Mouse (Mus musculus) heart, embryonic 12.5 days (tissue): Measurements from ENCODE around the gene Fchsd2. TPM values are rescaled to one million over a fixed set of nuclear protein-coding genes. Genes with fewer than 3 reads are reported as not detected.

Experiments used
- ATAC-seq: fragments of 200-750 bp; cut with Nextera tagmentation; 2 replicates; pipeline ENCODE4 v1.8.0; 2017; ENCODE audit warnings: moderate TSS enrichment, moderate library complexity; ENCODE audit not compliant: insufficient number of reproducible peaks, low FRiP score
- H3K27ac ChIP-seq: fragments of 300-500 bp; sonication (generic); 2 replicates; pipeline ENCODE4 v1.5.1; 2016; ENCODE audit warnings: mild to moderate bottlenecking, moderate library complexity; ENCODE audit not compliant: poor library complexity, severe bottlenecking
- H3K27me3 ChIP-seq: fragments of 300-500 bp; sonication (generic); replicated peaks from 2 replicates; pipeline ENCODE4 v1.6.1; 2016; ENCODE audit warnings: mild to moderate bottlenecking, moderate library complexity
- H3K36me3 ChIP-seq: fragments of 300-500 bp; sonication (generic); 2 replicates; pipeline ENCODE4 v1.6.1; 2016; ENCODE audit warnings: mild to moderate bottlenecking, moderate library complexity
- H3K4me1 ChIP-seq: fragments of 300-500 bp; sonication (generic); replicated peaks from 2 replicates; pipeline ENCODE4 v1.6.1; 2016; ENCODE audit warnings: mild to moderate bottlenecking
- H3K4me2 ChIP-seq: fragments of 300-500 bp; sonication (generic); 2 replicates; pipeline ENCODE4 v1.6.1; 2016; ENCODE audit warnings: mild to moderate bottlenecking, moderate library complexity
- H3K4me3 ChIP-seq: fragments of 300-500 bp; sonication (generic); 2 replicates; pipeline ENCODE4 v1.5.1; 2016; ENCODE audit warnings: mild to moderate bottlenecking
- H3K9ac ChIP-seq: fragments of 300-500 bp; sonication (generic); 2 replicates; pipeline ENCODE4 v1.6.1; 2016; ENCODE audit warnings: mild to moderate bottlenecking, moderate library complexity
- H3K9me3 ChIP-seq: fragments of 300-500 bp; sonication (generic); replicated peaks from 2 replicates; pipeline ENCODE4 v1.6.1; 2016; ENCODE audit warnings: mild to moderate bottlenecking, moderate library complexity
- WGBS: fragments of 180-500 bp; shearing (Covaris S2); methylation state at CpG from one replicate; pipeline ENCODE4 v1.1.7; 2016; 5-methylcytosine and 5-hydroxymethylcytosine counted together
- polyA plus RNA-seq: library from polyadenylated mRNA; unstranded; fragments of >200 nt; fragmentation: Nextera tagmentation; extraction: Ambion mirVana; gene quantifications from 2 replicates; pipeline ENCODE4 v1.2.1, GENCODE M21; 2016

Fchsd2 gene
- polyA plus RNA-seq, 1 experiment from 2014 or later: 18.7 TPM

GRCm38 (mm10) chr7:101301881-101302456, 209.3 kb downstream of the Fchsd2 start, which contains the start of gene Atg16l2:
TSS of gene Atg16l2 (minus strand) at chr7:101302251.
- peak within 1 kb of the TSS; percentile 86 for H3K4me2 ChIP-seq
- WGBS: under 1% methylated on average over 39 of the region's 39 CpGs
- no peaks in the 10 kb centered on the region for H3K9me3 ChIP-seq
- H3K36me3 ChIP-seq: no peaks in the 10 kb centered on the region
- ATAC-seq: peak; percentile 94
- peaks cover 23% of the 10 kb centered on the region for H3K4me1 ChIP-seq
- H3K4me3 ChIP-seq: peak within 1 kb of the TSS; percentile 60
- peak within 1 kb of the TSS; percentile 77 for H3K27ac ChIP-seq
- peak within 1 kb of the TSS; percentile 69 for H3K9ac ChIP-seq
- H3K27me3 ChIP-seq: peaks cover 27% of the 10 kb centered on the region

- Histone ChIP-seq H3K4me1 (peaks cover 20% of the 10 kb centered on the region), H3K27ac (peak overlapping the region; percentile 77), H3K36me3 (no peaks in the 10 kb centered on the region), H3K9me3 (no peaks in the 10 kb centered on the region), H3K4me2 (peak overlapping the region; percentile 86), H3K9ac (peak overlapping the region; percentile 69), H3K4me3 (peak overlapping the region; percentile 60), H3K27me3 (peaks cover 22% of the 10 kb centered on the region)
- WGBS: 29% methylated on average over 7 of the region's 7 CpGs
- ATAC-seq: no peak
Observed at GRCm38 (mm10) chr7:101302691-101303090, 210.0 kb downstream of the Fchsd2 start.

DNA sequence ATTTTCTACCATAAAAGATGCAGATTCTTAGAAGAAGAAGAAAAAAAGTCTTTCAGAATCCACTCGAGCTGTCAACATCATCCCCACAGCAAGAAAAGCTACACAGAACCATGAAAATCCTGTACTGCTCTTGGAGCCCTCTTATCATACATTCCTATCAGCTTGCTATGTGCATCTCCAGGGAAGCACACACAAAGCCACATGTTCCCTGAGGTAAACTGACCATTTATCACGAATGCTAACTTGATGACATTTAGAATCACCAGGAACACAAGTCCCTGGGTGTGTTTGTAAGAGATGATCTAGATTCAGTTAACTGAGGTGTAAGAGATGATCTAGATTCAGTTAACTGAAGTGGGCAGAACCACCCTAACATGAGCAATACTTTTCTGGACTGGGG, 214.2 kb downstream of the Fchsd2 start:
- H3K9ac ChIP-seq: no peak overlapping the region
- no peak overlapping the region for H3K4me3 ChIP-seq
- H3K9me3 ChIP-seq: no peaks in the 10 kb centered on the region
- no peaks in the 10 kb centered on the region for H3K36me3 ChIP-seq
- H3K27ac ChIP-seq: no peak overlapping the region
- H3K4me1 ChIP-seq: peaks cover 11% of the 10 kb centered on the region; the same call in 1 of the 2 replicates
- H3K27me3 ChIP-seq: no peaks in the 10 kb centered on the region
- WGBS: 25% methylated on average over 2 of the region's 2 CpGs
- no peak overlapping the region for H3K4me2 ChIP-seq
- no peak for ATAC-seq

DNA sequence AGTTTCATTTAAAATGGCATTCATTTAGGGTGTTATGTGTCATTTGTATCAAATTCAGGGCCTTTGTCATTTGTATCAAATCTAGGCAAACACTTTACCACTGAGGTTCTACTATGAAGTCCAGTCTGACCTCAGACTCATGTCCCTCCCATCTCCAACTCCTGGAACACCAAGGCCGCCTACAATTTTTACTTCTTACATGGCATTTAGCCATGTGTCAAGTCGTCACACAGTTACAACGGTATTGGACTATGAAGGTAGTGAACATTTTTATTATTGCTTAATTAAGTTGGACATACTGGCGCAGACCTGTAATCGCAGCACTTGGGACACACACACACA, 217.3 kb downstream of the Fchsd2 start:
- peaks cover 11% of the 10 kb centered on the region for H3K4me1 ChIP-seq
- ATAC-seq: no peak
- no peaks in the 10 kb centered on the region for H3K9me3 ChIP-seq
- 47% methylated on average over 5 of the region's 5 CpGs for WGBS
- peak overlapping the region; percentile 35 for H3K9ac ChIP-seq
- peak overlapping the region; percentile 89 for H3K27ac ChIP-seq
- H3K27me3 ChIP-seq: no peaks in the 10 kb centered on the region
- peak overlapping the region; percentile 63 for H3K4me2 ChIP-seq
- no peaks in the 10 kb centered on the region for H3K36me3 ChIP-seq
- H3K4me3 ChIP-seq: peak overlapping the region; percentile 50

GRCm38 (mm10) chr7:101310327-101311028, 217.8 kb downstream of the Fchsd2 start:
- Histone ChIP-seq H3K9ac (peak overlapping the region; percentile 35), H3K27me3 (no peaks in the 10 kb centered on the region), H3K36me3 (no peaks in the 10 kb centered on the region), H3K27ac (peak overlapping the region; percentile 89), H3K4me2 (peak overlapping the region; percentile 63), H3K4me1 (peaks cover 14% of the 10 kb centered on the region), H3K9me3 (no peaks in the 10 kb centered on the region), H3K4me3 (peak overlapping the region; percentile 50)
- WGBS: under 1% methylated on average over 43 of the region's 43 CpGs
- ATAC-seq: peak; percentile 94

DNA sequence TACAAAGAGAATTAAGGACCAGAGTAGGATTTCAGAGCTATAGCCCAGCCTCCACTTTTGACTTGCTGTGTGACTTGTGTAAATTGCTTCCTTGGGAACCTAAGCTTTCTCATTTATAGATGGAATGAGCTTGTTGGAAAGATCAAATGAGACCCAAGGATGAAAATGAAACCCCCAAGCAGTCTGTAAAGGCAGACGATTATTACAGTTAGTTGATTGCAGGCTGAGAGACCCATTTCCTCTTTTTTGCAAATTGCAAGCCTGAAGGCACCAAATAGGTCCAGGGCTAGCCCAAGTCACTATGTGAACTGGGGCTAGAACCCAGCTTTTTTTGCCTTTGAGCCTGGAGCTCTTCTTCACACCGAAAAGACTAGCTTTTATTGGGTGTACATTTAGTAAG, 218.4 kb downstream of the Fchsd2 start:
- Histone ChIP-seq H3K36me3 (no peaks in the 10 kb centered on the region), H3K4me3 (peak overlapping the region; percentile 50), H3K4me2 (peak overlapping the region; percentile 63), H3K4me1 (peaks cover 14% of the 10 kb centered on the region), H3K27me3 (no peaks in the 10 kb centered on the region), H3K9ac (no peak overlapping the region), H3K9me3 (no peaks in the 10 kb centered on the region), H3K27ac (peak overlapping the region; percentile 89; the same call in 1 of the 2 replicates)
- no peak for ATAC-seq
- 18% methylated on average over 2 of the region's 2 CpGs for WGBS

GRCm38 (mm10) chr7:101313033-101313432, 220.4 kb downstream of the Fchsd2 start:
- H3K4me3 ChIP-seq: no peak overlapping the region
- no peaks in the 10 kb centered on the region for H3K9me3 ChIP-seq
- H3K9ac ChIP-seq: no peak overlapping the region
- H3K36me3 ChIP-seq: no peaks in the 10 kb centered on the region
- 84% methylated on average over 3 of the region's 3 CpGs for WGBS
- no peaks in the 10 kb centered on the region for H3K27me3 ChIP-seq
- H3K4me1 ChIP-seq: peaks cover 12% of the 10 kb centered on the region
- no peak overlapping the region for H3K4me2 ChIP-seq
- no peak overlapping the region for H3K27ac ChIP-seq
- no peak for ATAC-seq

GRCm38 (mm10) chr7:101314396-101314795, 221.7 kb downstream of the Fchsd2 start:
- Histone ChIP-seq H3K36me3 (no peaks in the 10 kb centered on the region), H3K9me3 (no peaks in the 10 kb centered on the region), H3K4me1 (peaks cover 22% of the 10 kb centered on the region), H3K4me2 (no peak overlapping the region), H3K4me3 (no peak overlapping the region), H3K27me3 (no peaks in the 10 kb centered on the region), H3K27ac (no peak overlapping the region), H3K9ac (no peak overlapping the region)
- no peak for ATAC-seq
- 42% methylated on average over 5 of the region's 5 CpGs for WGBS

GRCm38 (mm10) chr7:101315699-101316098, 223.0 kb downstream of the Fchsd2 start:
- Histone ChIP-seq H3K4me1 (peaks cover 28% of the 10 kb centered on the region), H3K9me3 (no peaks in the 10 kb centered on the region), H3K4me2 (no peak overlapping the region), H3K4me3 (no peak overlapping the region), H3K36me3 (no peaks in the 10 kb centered on the region), H3K27ac (no peak overlapping the region), H3K9ac (no peak overlapping the region), H3K27me3 (0 out of 2 replicates have a peak, but pooled peaks cover 5% of the 10 kb centered on the region)
- ATAC-seq: no peak

DNA sequence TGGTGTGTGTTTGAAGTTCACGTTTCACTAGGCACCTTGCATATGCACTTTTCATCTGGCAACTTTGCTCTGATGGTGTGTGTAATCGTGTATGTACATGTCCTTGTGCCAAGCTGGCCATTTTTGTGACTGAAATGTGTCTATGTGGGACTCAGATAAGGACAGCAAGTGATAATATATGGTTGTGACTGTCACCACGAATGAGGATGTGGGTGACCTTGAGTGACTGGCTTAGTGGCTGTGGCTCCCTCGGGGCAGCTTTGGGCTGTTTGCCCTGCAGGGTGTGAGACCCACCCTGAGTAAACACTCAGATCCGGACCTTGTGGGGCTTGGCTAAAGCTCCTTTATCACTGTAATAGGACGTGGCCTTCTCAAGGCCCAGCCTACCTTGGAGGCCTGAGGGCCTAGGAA, 223.9 kb downstream of the Fchsd2 start:
- Histone ChIP-seq H3K27ac (no peak overlapping the region), H3K9ac (no peak overlapping the region), H3K27me3 (peaks cover 9% of the 10 kb centered on the region; the same call in 1 of the 2 replicates), H3K4me2 (no peak overlapping the region), H3K4me3 (no peak overlapping the region), H3K36me3 (no peaks in the 10 kb centered on the region), H3K9me3 (no peaks in the 10 kb centered on the region), H3K4me1 (peaks cover 32% of the 10 kb centered on the region)
- no peak for ATAC-seq
- WGBS: 51% methylated on average over 6 of the region's 6 CpGs

- no peaks in the 10 kb centered on the region for H3K9me3 ChIP-seq
- no peak within 1 kb of the TSS for H3K4me2 ChIP-seq
- H3K4me1 ChIP-seq: peaks cover 36% of the 10 kb centered on the region
- H3K27me3 ChIP-seq: peaks cover 13% of the 10 kb centered on the region; the same call in 1 of the 2 replicates
- WGBS: 82% methylated on average over 3 of the region's 3 CpGs
- no peak within 1 kb of the TSS for H3K4me3 ChIP-seq
- H3K36me3 ChIP-seq: no peaks in the 10 kb centered on the region
- H3K9ac ChIP-seq: no peak within 1 kb of the TSS
- H3K27ac ChIP-seq: no peak within 1 kb of the TSS
- ATAC-seq: no peak
Observed at GRCm38 (mm10) chr7:101317014-101317413, 224.4 kb downstream of the Fchsd2 start, which contains the start of gene Stard10. TSS of gene Stard10 (plus strand) at chr7:101317086.
